Mouse (Mus musculus) neural tube, embryonic 14.5 days (tissue): ENCODE results near the gene 1190002N15Rik. TPM values are rescaled to one million over a fixed set of nuclear protein-coding genes. Genes with fewer than 3 reads are reported as not detected.

Source experiments
- ATAC-seq: fragments of 200-750 bp; cut with Nextera tagmentation; 2 replicates; pipeline ENCODE4 v1.8.0; 2017; ENCODE audit warnings: low read depth, mild to moderate bottlenecking, moderate TSS enrichment, moderate library complexity
- H3K27ac ChIP-seq: fragments of 300-500 bp; sonication (generic); 2 replicates; pipeline ENCODE4 v1.5.1; 2014; ENCODE audit warnings: low read depth, mild to moderate bottlenecking, control low read depth, low read length, moderate library complexity, mixed read lengths
- H3K27me3 ChIP-seq: fragments of 300-500 bp; sonication (generic); 2 replicates; pipeline ENCODE4 v1.6.1; 2014; ENCODE audit warnings: low read length; ENCODE audit not compliant: control insufficient read depth, insufficient read depth
- H3K36me3 ChIP-seq: fragments of 300-500 bp; sonication (generic); 2 replicates; pipeline ENCODE4 v1.6.1; 2014; ENCODE audit warnings: low read length, mixed read lengths; ENCODE audit not compliant: control insufficient read depth, insufficient read depth
- H3K4me1 ChIP-seq: fragments of 300-500 bp; sonication (generic); 2 replicates; pipeline ENCODE4 v1.6.1; 2014; ENCODE audit warnings: low read length; ENCODE audit not compliant: control insufficient read depth, insufficient read depth
- H3K4me2 ChIP-seq: fragments of 300-500 bp; sonication (generic); 2 replicates; pipeline ENCODE4 v1.6.1; 2014; ENCODE audit warnings: mild to moderate bottlenecking, low read depth, low read length, control low read depth
- H3K4me3 ChIP-seq: fragments of 300-500 bp; sonication (generic); 2 replicates; pipeline ENCODE4 v1.5.1; 2014; ENCODE audit warnings: low read depth, low read length, control low read depth, mixed read lengths
- H3K9ac ChIP-seq: fragments of 300-500 bp; sonication (generic); replicated peaks from 2 replicates; pipeline ENCODE4 v1.6.1; 2014; ENCODE audit warnings: low read depth, mild to moderate bottlenecking, control low read depth, low read length, mixed read lengths
- H3K9me3 ChIP-seq: fragments of 300-500 bp; sonication (generic); 2 replicates; pipeline ENCODE4 v1.6.1; 2016; ENCODE audit warnings: low read length; ENCODE audit not compliant: control insufficient read depth
- WGBS: fragments of 180-500 bp; shearing (Covaris S2); extraction: QIAGEN DNeasy Blood & Tissue Kit; methylation state at CpG from one replicate; pipeline ENCODE4 v1.1.7; 2014; 5-methylcytosine and 5-hydroxymethylcytosine counted together
- polyA plus RNA-seq: library from polyadenylated mRNA; unstranded; fragments of >200 nt; fragmentation: Nextera tagmentation; extraction: Ambion mirVana; gene quantifications from 2 replicates; pipeline ENCODE4 v1.2.1, GENCODE M21; 2014

The 1190002N15Rik gene
- 8.8 and 11.1 TPM in 2 replicates for polyA plus RNA-seq

DNA sequence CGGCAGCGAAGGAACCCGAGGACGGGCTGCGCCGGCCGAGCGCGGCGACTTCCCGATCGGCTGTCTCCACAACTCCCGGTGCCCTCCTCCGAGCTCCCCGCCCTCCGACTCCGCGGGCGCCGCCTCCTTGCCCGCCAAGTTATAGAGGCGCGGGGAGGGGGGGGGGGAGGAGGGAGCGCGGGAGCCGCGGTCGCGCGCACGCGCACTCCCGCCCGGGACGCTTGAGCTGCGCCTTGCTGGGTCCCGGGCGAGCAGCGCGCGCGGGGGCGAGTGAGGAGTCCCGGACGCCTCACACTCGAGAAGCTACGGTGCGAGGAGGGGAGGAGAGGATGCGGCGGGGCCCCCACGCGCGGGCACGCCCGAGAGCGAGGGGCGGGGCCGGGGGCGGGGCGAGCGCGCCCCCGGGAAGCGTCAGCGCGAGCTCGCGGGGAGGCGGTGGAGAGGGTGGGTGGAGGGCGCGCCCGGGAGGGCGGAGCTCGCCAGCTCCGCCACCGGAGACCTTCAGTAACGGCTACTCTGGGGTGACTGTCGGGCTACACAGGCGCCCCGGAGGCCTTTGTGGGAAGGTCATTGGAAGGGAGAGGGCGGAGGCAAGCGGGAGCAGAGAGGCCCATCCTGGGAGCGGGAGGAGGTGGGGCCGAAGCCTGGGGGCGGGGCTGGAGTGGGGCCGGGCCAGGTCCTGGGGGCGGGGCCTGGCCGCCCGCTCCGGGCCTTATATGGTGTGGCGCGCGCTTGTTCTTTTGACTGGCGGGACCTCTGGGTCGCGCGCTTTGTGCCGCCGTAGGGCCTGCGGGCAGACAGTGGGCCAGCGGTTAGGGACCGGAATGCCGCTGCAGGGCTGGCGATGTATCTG is at the start of gene 1190002N15Rik:
1190002N15Rik (minus strand) TSS at position 112 of the 853 bp plus-strand sequence.
- Histone ChIP-seq H3K36me3 (no peaks in the 10 kb centered on the region), H3K4me1 (peaks cover 9% of the 10 kb centered on the region), H3K27ac (peak within 1 kb of the TSS; percentile 97), H3K27me3 (no peaks in the 10 kb centered on the region; the same call in 1 of the 2 replicates), H3K9me3 (no peaks in the 10 kb centered on the region), H3K4me2 (peak within 1 kb of the TSS; percentile 88), H3K9ac (peak within 1 kb of the TSS; percentile 74), H3K4me3 (peak within 1 kb of the TSS; percentile 77)
- ATAC-seq, result peak; percentile 95
- WGBS, result under 1% methylated on average over 71 of the region's 104 CpGs

DNA sequence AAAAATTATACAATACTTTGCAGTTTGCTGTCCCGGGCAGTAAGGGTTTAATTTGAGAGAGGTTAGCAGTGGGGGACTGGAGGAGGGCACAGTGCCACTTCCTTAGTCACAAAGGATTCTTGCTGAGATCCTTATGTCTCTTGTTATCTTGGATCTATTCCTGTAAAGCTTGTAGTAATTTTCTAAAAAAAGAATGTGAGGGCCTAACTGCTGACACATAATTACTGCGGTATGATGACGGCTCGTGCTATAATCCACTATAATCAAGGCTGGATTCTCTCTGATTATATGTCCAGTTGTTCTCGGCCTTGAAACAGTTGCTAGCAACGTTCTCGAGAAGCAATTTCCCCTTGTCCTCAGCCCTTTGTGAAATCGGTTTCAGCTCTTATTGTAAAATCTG is 44.4 kb upstream of the 1190002N15Rik start:
- H3K27ac ChIP-seq, result no peak overlapping the region
- no peak overlapping the region for H3K9ac ChIP-seq
- no peaks in the 10 kb centered on the region for H3K4me1 ChIP-seq
- H3K27me3 ChIP-seq, result no peaks in the 10 kb centered on the region
- H3K4me3 ChIP-seq, result no peak overlapping the region
- no peaks in the 10 kb centered on the region for H3K9me3 ChIP-seq
- no peak overlapping the region for H3K4me2 ChIP-seq
- 80% methylated on average over 8 of the region's 8 CpGs for WGBS
- no peak for ATAC-seq
- no peaks in the 10 kb centered on the region for H3K36me3 ChIP-seq

DNA sequence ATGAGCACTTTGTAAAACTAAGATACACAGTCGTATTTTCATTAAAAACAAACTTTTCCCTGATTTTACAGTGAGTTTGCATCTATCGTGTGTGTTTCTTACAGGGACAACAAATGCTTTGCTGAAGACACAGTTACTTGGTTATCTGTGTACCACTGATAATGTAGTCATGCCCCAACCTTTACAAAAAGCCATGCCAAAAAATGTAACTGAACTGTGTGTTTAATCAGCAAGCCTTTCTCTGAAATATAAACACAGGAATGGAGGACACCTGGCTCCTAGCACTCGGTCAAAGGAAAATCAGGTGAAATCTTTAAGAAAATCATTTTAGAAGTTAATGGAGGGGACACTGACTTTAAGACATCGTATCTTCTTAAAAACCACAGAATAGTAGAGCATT is 43.8 kb upstream of the 1190002N15Rik start:
- Histone ChIP-seq H3K9me3 (no peaks in the 10 kb centered on the region), H3K27me3 (no peaks in the 10 kb centered on the region), H3K4me1 (no peaks in the 10 kb centered on the region), H3K9ac (no peak overlapping the region), H3K36me3 (no peaks in the 10 kb centered on the region), H3K4me3 (no peak overlapping the region), H3K27ac (no peak overlapping the region), H3K4me2 (no peak overlapping the region)
- no peak for ATAC-seq
- WGBS, result 94% methylated on average over 4 of the region's 4 CpGs

DNA sequence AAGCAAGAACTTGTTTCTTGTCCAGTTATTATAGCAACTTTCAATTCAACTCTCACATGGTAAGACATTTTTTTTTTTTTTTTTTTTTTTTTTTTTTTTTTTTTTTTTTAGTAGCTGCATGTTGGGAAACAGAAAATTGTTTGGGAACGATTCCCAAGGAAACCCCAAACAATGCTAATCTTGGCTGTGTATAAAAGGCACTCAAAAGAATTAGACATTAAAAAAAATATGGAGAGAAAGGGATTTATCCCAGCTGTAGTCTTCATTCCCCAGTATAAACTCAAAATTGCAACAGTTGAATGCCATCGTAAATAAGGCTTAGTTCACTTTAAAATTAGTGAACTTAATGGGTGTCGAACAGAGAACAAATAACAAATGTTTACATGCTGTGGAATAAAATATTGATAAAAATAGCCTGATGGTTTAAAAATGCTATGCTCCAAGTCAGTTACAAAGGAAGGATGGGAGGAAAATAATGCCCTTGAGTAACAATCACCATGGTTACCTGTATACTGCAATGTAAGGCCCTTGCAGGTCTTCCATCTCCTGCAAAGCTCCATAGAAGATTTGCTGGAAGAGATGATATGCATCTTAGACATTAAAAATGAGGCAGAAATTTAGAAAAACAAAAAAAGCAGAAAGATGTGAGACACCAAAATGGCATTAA is 42.3 kb upstream of the 1190002N15Rik start:
- H3K4me2 ChIP-seq, result no peak overlapping the region
- no peaks in the 10 kb centered on the region for H3K4me1 ChIP-seq
- H3K27ac ChIP-seq, result no peak overlapping the region
- no peak for ATAC-seq
- WGBS, result 91% methylated on average over 3 of the region's 3 CpGs
- H3K4me3 ChIP-seq, result no peak overlapping the region
- no peaks in the 10 kb centered on the region for H3K9me3 ChIP-seq
- no peaks in the 10 kb centered on the region for H3K27me3 ChIP-seq
- no peaks in the 10 kb centered on the region for H3K36me3 ChIP-seq
- no peak overlapping the region for H3K9ac ChIP-seq

DNA sequence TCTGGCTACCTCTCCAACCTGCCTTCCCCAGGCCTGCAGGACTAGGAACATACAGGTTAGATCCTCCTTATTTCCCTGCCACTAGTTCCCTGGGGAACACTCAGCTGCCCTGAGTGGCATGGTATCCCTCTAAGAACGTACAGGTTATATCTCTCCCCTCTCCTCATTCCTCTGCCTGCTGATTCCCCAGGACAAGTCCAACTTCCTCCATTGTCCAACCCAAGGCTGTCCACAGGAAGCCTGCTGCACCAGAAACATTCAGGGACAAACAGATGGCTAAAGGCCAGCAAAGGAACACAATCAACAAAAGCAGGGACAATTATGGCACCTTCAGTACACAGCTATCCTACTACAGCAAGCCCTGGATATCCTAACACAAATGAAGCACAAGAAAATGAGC is 33.9 kb upstream of the 1190002N15Rik start:
- Histone ChIP-seq H3K36me3 (no peaks in the 10 kb centered on the region), H3K27me3 (no peaks in the 10 kb centered on the region), H3K4me1 (no peaks in the 10 kb centered on the region), H3K9me3 (no peaks in the 10 kb centered on the region), H3K9ac (no peak overlapping the region), H3K27ac (no peak overlapping the region), H3K4me3 (no peak overlapping the region), H3K4me2 (no peak overlapping the region)
- WGBS, result 60% methylated on average over 1 of the region's 1 CpGs
- ATAC-seq, result no peak

DNA sequence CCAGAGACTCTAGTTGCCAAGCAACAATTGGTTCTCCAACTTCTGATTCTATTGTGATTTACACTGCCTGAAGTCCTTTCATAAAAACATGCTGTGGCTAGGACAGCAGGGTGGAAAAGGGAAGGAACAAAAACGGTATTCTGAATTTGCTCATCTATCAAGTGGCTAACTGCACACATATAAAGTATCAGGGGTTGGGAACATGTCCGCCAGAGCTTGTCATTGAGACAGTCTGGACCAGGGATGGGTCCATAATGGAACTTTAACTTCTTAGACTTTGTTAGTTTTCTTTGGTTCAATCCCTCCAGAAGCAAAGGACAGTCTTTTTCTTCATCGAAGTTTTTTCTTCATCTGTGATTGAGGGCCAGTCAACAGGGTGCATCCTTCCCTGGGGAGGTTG is 30.5 kb upstream of the 1190002N15Rik start:
- Histone ChIP-seq H3K9me3 (no peaks in the 10 kb centered on the region), H3K4me3 (no peak overlapping the region), H3K27ac (no peak overlapping the region), H3K4me2 (no peak overlapping the region), H3K9ac (no peak overlapping the region), H3K27me3 (no peaks in the 10 kb centered on the region), H3K4me1 (no peaks in the 10 kb centered on the region), H3K36me3 (no peaks in the 10 kb centered on the region)
- no peak for ATAC-seq
- WGBS, result 62% methylated on average over 3 of the region's 3 CpGs

DNA sequence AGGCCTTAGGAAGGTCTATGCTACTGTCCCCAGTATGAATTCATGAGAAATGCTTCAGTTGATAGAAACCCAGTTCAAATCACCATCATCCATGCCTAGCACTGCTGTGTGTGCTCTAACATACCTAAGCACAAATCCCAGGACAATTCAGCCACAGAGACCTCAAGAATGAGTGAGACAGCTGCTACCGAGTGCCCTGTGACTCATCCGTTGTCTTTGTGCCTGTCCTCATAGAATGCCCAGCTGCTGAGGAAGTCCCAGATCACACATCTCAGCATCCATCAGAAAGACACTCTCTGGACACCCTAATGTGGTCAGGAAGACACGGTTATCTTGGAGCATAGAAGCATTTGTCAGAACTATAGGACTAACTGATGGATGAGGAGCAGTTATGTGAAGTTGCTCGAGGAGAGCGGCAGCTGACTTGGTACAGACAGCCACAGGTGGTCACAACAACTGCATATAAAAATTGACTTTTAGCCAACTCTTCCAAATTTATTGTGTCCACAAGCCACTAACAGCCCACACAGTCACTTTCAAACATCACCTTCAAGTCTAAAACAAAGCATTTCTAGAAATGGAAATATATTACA is 29.9 kb upstream of the 1190002N15Rik start:
- 60% methylated on average over 5 of the region's 5 CpGs for WGBS
- no peaks in the 10 kb centered on the region for H3K9me3 ChIP-seq
- H3K27ac ChIP-seq, result no peak overlapping the region
- no peaks in the 10 kb centered on the region for H3K27me3 ChIP-seq
- no peaks in the 10 kb centered on the region for H3K36me3 ChIP-seq
- no peak overlapping the region for H3K4me2 ChIP-seq
- no peak for ATAC-seq
- H3K9ac ChIP-seq, result no peak overlapping the region
- H3K4me1 ChIP-seq, result no peaks in the 10 kb centered on the region
- H3K4me3 ChIP-seq, result no peak overlapping the region

DNA sequence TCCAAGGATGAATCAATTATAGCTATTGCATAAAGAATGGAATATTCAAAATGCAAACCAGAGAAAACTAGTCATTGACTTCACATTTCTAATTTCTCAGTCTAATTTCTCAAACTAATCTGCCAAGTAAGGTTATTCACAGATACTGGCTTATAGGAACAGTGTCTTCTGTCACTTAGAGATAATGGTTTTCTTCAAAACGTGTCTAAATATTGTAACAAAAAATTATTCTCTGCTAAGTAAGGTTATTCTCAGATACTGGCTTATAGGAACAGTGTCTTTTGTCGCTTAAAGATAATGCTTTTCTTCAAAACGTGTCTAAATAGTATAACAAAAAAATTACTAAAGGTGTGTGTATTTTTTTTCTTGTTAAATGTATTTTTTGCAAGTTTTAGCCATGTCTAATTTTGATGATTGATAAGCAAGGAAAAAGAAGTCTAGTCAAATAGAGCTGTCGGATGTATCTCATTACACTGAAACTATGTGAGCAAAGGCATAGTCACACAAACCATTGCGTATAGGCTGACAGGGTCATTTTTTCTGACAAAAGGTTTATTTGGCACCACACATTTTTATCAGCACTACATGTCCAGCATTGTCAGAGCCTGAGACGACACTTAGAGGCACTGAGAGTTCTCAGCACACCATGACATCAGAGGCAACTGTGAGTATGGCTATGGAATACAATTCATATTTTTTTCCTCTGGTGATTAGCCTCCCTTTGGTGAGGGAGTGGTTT is 19.1 kb upstream of the 1190002N15Rik start:
- no peak overlapping the region for H3K9ac ChIP-seq
- WGBS, result 82% methylated on average over 6 of the region's 6 CpGs
- no peaks in the 10 kb centered on the region for H3K27me3 ChIP-seq
- H3K4me1 ChIP-seq, result no peaks in the 10 kb centered on the region
- H3K4me2 ChIP-seq, result no peak overlapping the region
- H3K27ac ChIP-seq, result no peak overlapping the region
- ATAC-seq, result no peak
- no peaks in the 10 kb centered on the region for H3K36me3 ChIP-seq
- no peak overlapping the region for H3K4me3 ChIP-seq
- no peaks in the 10 kb centered on the region for H3K9me3 ChIP-seq
